Mouse (Mus musculus) adrenal gland, adult 18-20 months (tissue): ENCODE measurements around the gene Hmmr. TPM values are rescaled to one million over a fixed set of nuclear protein-coding genes. Genes with fewer than 3 reads are reported as not detected.

Source experiments
- DNase-seq, 2 experiments: peaks; one replicate each; pipeline ENCODE4 v3.0.0; 2021 to 2022; ENCODE audit warnings: low spot score in 2 of 2
- total RNA-seq, 2 experiments: library from RNA; stranded (reverse); gene quantifications; 1 replicate in 1 of 2; 2 replicates in 1 of 2; pipeline ENCODE4 v1.2.3; 2021

Hmmr gene
- total RNA-seq, 2 experiments from 2014 or later: 0.58 to 0.60 TPM

GRCm38 (mm10) chr11:40695103-40695502 is 38.1 kb downstream of the Hmmr start, which contains the start of gene Mat2b:
Gene Mat2b (minus strand): TSS chr11:40695203.
- no peak for DNase-seq

DNA sequence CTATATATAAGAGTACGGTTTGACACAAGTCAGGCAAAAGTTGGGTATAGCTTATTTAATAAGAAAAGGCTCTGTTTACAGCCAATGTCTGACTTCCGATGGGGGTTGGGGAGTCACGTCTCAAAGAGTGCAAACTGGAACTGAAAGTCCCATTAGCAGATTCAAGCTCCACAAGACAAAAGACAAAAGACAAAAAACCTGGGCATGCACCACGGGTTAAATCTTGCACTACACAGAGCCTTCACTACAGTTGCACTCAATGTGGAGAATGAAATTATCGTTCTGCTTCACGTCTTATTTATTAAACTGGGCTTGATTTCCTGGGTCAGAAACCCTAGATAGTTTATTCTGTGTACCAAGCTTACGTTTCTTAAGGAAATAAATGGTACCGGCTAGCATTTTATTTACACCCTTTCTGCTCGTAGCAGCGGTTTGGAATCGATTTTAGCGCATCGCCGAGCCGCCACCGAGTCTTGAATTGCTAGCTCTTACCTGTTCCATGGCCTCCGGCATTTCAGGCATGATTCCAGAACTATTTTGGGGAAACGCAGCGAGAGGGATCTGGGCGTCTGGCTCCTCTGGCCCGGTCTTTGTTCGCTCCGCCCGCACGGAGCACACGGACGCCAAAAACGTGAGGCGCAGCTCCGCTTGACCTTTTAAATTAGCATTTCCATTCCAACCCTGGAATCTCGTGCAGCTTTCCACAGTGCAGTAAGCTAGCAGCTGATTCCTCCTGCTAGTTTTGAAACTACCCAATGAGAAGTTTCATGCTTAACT is 38.7 kb downstream of the Hmmr start:
- DNase-seq: peak; percentile 48 to 60

DNA sequence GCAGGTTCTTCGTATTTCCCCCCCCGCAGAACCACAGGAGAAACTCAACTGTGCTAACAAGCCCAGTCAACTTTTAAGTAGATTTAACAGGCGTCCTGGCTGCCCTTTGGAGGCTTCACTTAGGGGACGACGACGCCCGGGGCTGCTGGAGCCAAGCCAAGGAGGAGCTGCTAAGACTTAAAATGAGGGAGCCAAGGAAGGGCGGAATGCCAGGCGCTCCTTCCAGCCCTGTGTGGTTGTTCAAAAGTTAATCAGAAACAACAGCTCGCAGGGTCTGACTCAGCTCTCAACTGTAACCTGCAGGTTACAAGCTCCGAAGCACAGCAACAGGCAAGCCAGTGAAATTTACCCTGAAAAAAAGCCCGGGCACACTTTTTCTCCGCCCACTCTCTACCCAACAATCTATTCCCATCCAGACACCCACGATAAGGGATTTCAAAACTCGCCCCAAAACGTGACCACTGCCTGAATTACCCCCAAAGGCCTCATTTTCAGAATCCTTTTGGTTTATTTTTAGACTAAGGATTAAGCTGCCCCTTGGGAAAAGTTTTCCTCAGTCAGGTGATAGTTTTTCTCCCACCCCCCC is 39.8 kb downstream of the Hmmr start:
- peak; percentile 62 to 66 for DNase-seq

DNA sequence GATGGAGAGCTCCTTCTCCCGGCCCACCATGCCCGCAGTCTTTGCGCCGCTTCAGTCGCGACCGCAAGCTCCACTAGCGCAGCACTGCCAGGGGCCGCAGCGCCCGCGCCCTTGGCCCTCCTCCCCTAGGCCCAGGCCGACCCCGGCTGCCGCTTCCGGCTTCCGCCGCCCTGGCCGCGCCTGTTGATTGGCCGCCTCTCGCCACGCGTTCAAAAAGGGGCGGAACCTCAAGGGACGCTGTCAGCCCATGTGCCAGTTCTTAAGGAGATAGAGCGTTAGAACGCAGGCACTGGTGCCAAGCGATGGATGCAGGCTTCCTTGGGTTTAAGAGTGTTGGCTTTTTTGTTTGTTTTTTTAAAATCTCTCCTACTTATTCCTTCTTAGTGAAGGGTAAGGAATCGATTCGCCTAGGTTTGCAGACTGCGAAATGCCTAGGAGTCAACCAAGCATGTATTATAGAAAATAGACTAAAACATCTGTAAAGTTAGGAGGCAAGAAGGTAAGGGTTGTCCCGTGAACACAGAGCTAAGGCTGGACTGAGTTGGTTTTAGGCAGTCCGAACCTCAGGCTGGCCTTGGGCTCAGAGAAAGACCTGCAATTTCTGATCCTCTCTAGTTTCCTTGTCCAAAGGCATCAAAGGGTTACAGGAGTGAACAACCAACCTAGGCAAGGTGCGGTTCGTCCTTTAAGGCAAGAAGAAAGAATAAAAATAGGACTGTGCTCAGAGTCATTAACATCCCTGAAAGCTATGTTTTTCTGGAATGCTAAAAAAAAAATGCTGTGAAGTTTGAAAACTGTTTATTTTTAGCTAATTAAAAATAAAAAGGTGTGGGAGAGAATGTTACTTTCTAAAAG is 40.5 kb downstream of the Hmmr start:
- DNase-seq: peak; percentile 91 to 93

DNA sequence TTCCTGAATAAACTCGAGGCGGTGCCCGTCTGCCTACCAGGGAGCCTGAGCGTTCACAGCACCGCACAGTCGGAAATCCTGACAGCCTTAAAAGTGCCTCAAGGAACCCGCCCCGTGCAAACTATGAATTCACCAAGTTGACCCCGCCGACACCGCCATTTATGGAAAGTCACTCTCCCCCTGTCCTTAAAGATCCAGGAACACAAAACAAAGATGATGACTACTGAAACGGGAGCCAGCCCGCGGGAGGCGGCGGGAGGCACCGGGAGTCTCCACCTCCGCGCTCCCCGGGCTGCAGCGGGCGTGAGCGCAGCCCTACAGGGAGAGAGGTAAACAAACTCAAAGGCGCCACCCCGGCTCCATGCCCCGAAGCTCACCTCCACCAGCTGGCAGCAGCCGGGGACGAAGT is 41.1 kb downstream of the Hmmr start:
- no peak for DNase-seq

GRCm38 (mm10) chr11:40690444-40691127 is 42.6 kb downstream of the Hmmr start:
- DNase-seq: no peak

GRCm38 (mm10) chr11:40683295-40683694 is 49.9 kb downstream of the Hmmr start:
- no peak for DNase-seq

DNA sequence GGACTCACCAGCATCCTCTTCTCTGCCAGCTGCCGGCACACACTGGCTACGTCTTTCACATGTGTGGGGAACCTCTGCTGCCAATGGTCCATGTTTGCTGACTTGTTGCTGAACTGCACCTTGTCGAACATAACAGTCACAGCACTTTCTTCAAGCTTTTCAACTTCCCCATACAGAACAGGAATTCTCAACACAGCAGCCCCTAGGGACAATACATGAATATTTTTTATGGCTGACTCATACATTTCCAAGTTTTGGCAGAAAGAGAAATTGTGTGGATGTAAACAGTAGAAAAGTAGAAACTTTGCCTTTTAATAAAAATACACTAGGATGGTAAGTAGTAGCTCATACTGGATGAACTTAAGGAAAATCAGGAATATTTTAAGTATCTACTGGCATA is 50.8 kb downstream of the Hmmr start:
- no peak for DNase-seq

DNA sequence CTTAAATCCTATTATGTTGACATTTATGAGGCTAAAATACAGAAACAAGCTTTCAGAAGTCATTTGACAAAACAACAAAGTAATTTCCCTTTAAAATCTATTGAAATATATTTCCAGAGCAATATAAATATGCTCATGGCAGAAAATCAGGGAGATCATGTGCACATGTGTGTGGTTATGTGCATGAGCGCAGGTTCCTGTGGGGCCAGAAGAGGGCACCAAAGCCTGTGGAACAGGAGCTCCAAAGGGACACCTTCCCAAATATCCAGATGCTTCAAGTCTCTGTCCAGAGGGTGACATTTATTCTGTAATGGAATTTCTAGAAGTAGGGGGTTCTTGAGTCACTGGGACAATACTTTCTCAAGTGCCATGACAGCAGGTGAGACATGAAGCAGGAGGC is 56.1 kb downstream of the Hmmr start:
- DNase-seq: no peak

- no peak for DNase-seq
Observed at GRCm38 (mm10) chr11:40675014-40675730, 58.0 kb downstream of the Hmmr start.

Other genes with a start within 250 kb of the Hmmr start
- 10 to 100 TPM; 65.5 to 68.3 TPM for gene Mat2b, start 38.2 kb downstream of the Hmmr start, total RNA-seq
- gene Nudcd2, start 245 bp upstream of the Hmmr start, total RNA-seq: 10 to 100 TPM; 23.1 to 29.9 TPM
- 10 to 100 TPM; 77.7 to 88.9 TPM for gene Ccng1, start 21.9 kb upstream of the Hmmr start, total RNA-seq